Mouse (Mus musculus): ENCODE results near the gene AI413582. TPM values are rescaled to one million over a fixed set of nuclear protein-coding genes. Genes with fewer than 3 reads are reported as not detected.

The AI413582 gene
- polyA plus RNA-seq, 1 experiment = 46.0 TPM

DNA sequence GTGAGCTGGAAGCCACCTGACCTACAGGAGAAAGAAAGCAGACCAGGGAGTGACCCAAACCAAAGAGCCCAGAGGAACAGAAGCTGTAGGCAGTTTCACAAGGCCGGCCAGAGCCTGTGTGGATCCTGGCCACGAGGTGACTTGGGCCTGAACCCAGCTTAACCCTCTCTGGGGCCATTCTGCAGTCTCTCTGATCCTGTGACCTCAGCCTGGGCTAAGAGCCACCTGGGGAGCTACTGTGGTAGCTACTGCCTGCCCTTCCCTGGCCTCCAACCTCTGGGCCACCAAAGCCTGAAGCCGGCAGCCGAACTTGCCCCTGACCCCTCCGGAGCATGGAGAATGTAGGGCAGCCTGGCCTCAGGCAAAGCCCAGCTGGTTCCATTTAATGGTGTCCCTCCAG lies 36.8 kb downstream of the AI413582 start:
- TF ChIP-seq TCF12 (IDR thresholded peaks at IDR 0.05; ENCODE audit: insufficient read depth, poor library complexity, severe bottlenecking) (no peak), E2F4 (IDR thresholded peaks at IDR 0.05; ENCODE audit: insufficient read depth) (no peak), MYOD1 (IDR thresholded peaks at IDR 0.05; ENCODE audit: control insufficient read depth in 1 of 3, insufficient read length in 2 of 3, low read depth in 2 of 3) (no peak), SRF (IDR thresholded peaks at IDR 0.05; ENCODE audit: control insufficient read depth, insufficient read length, low read depth) (no peak), POLR2A (IDR thresholded peaks at IDR 0.05; ENCODE audit: insufficient read length, low read depth) (no peak), MAX (IDR thresholded peaks at IDR 0.05; ENCODE audit: low read depth) (no peak), MYOG (IDR thresholded peaks at IDR 0.05; ENCODE audit: control insufficient read depth in 1 of 3, insufficient read depth in 1 of 3, insufficient read length in 2 of 3, low read depth in 2 of 3) (no peak), REST (IDR thresholded peaks at IDR 0.05; ENCODE audit: insufficient read depth, insufficient read length) (no peak)
- Histone ChIP-seq H3K4me2 (ENCODE audit: low read depth) (no peak overlapping the region), H3K27me3 (ENCODE audit: control insufficient read depth, insufficient read depth, insufficient read length) (no peaks in the 10 kb centered on the region), H3K4me3 (no peak overlapping the region), H3ac (ENCODE audit: control insufficient read depth, insufficient read length) (no peak overlapping the region), H3K79me2 (ENCODE audit: control insufficient read depth, insufficient read depth) (no peaks in the 10 kb centered on the region), H3K36me3 (ENCODE audit: control insufficient read depth, insufficient read depth) (no peaks in the 10 kb centered on the region)

DNA sequence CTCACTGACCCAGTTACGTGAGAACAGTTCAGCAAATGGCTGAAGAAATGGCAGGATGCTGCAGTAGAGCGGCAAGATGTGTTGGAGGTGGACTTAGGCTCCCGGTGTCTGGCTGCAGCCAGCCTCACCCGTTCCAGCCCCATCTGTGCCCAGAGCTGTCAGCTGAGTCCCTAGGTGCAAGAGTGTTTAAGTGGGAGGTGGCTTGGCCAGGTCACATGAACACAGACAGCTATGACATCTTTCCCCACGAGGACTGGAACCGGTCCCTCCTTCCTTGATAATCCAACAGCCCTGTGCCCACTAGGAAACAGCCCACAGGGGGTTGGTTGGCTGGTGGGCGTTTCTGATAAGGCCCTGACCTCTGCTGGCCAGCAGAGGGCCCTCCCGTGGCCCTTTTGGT lies 37.5 kb downstream of the AI413582 start:
- Histone ChIP-seq H3K79me2 (ENCODE audit: control insufficient read depth, insufficient read depth) (no peaks in the 10 kb centered on the region), H3ac (ENCODE audit: control insufficient read depth, insufficient read length) (no peak overlapping the region), H3K4me2 (ENCODE audit: low read depth) (no peak overlapping the region), H3K27me3 (ENCODE audit: control insufficient read depth, insufficient read depth, insufficient read length) (no peaks in the 10 kb centered on the region), H3K4me3 (no peak overlapping the region), H3K36me3 (ENCODE audit: control insufficient read depth, insufficient read depth) (no peaks in the 10 kb centered on the region)
- TF ChIP-seq USF1 (IDR thresholded peaks at IDR 0.05; ENCODE audit: low read depth) (no peak), SRF (IDR thresholded peaks at IDR 0.05; ENCODE audit: control insufficient read depth, insufficient read length, low read depth) (no peak), REST (IDR thresholded peaks at IDR 0.05; ENCODE audit: insufficient read depth, insufficient read length) (no peak), E2F4 (IDR thresholded peaks at IDR 0.05; ENCODE audit: insufficient read depth) (no peak), MYOD1 (IDR thresholded peaks at IDR 0.05; ENCODE audit: control insufficient read depth in 1 of 3, insufficient read length in 2 of 3, low read depth in 2 of 3) (no peak), TCF3 (IDR thresholded peaks at IDR 0.05; ENCODE audit: insufficient read length, low read depth) (no peak), MYOG (IDR thresholded peaks at IDR 0.05; ENCODE audit: control insufficient read depth in 1 of 3, insufficient read depth in 1 of 3, insufficient read length in 2 of 3, low read depth in 2 of 3) (no peak), CEBPB (IDR thresholded peaks at IDR 0.05; ENCODE audit: insufficient read depth, poor library complexity, severe bottlenecking) (no peak), POLR2AphosphoS2 (IDR thresholded peaks at IDR 0.05; ENCODE audit: insufficient read length, low read depth) (no peak), TCF12 (IDR thresholded peaks at IDR 0.05; ENCODE audit: insufficient read depth, poor library complexity, severe bottlenecking) (no peak), POLR2A (IDR thresholded peaks at IDR 0.05; ENCODE audit: insufficient read length, low read depth) (no peak), MAX (IDR thresholded peaks at IDR 0.05; ENCODE audit: low read depth) (no peak)

DNA sequence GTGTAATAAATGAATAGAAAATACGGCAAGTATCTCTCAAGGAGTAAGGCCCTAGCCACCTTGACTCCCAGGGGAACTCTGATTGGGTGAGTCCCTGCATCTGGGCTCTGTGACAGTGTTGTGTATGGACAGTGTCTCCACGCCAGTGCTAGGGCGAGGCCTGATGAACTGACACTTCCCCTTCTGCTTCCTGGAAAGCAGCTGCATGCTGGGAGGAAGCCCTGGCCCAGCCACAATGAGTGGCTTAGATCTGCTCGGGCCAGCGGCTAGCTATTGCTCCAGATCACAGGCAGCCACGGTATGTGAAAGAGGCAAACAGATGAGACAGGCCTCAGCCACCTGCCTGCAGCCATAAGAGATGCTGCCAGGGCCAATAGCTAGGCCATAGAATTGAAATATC lies 38.4 kb downstream of the AI413582 start:
- H3ac ChIP-seq (ENCODE audit: control insufficient read depth, insufficient read length) = no peak overlapping the region
- H3K27me3 ChIP-seq (ENCODE audit: control insufficient read depth, insufficient read depth, insufficient read length) = no peaks in the 10 kb centered on the region
- H3K79me2 ChIP-seq (ENCODE audit: control insufficient read depth, insufficient read depth) = no peaks in the 10 kb centered on the region
- no peaks in the 10 kb centered on the region for H3K36me3 ChIP-seq (ENCODE audit: control insufficient read depth, insufficient read depth)
- no peak for TF ChIP-seq MYOG (IDR thresholded peaks at IDR 0.05; ENCODE audit: control insufficient read depth in 1 of 3, insufficient read depth in 1 of 3, insufficient read length in 2 of 3, low read depth in 2 of 3)
- no peak for TF ChIP-seq POLR2AphosphoS2 (IDR thresholded peaks at IDR 0.05; ENCODE audit: insufficient read length, low read depth)
- TF ChIP-seq CEBPB (IDR thresholded peaks at IDR 0.05; ENCODE audit: insufficient read depth, poor library complexity, severe bottlenecking) = no peak
- no peak for TF ChIP-seq MYOD1 (IDR thresholded peaks at IDR 0.05; ENCODE audit: control insufficient read depth in 1 of 3, insufficient read length in 2 of 3, low read depth in 2 of 3)
- TF ChIP-seq SRF (IDR thresholded peaks at IDR 0.05; ENCODE audit: control insufficient read depth, insufficient read length, low read depth) = no peak
- no peak for TF ChIP-seq TCF12 (IDR thresholded peaks at IDR 0.05; ENCODE audit: insufficient read depth, poor library complexity, severe bottlenecking)
- TF ChIP-seq MAX (IDR thresholded peaks at IDR 0.05; ENCODE audit: low read depth) = no peak
- TF ChIP-seq TCF3 (IDR thresholded peaks at IDR 0.05; ENCODE audit: insufficient read length, low read depth) = no peak
- no peak for TF ChIP-seq E2F4 (IDR thresholded peaks at IDR 0.05; ENCODE audit: insufficient read depth)
- no peak for TF ChIP-seq USF1 (IDR thresholded peaks at IDR 0.05; ENCODE audit: low read depth)
- TF ChIP-seq REST (IDR thresholded peaks at IDR 0.05; ENCODE audit: insufficient read depth, insufficient read length) = no peak
- TF ChIP-seq POLR2A (IDR thresholded peaks at IDR 0.05; ENCODE audit: insufficient read length, low read depth) = no peak
- no peak overlapping the region for H3K4me2 ChIP-seq (ENCODE audit: low read depth)
- no peak overlapping the region for H3K4me3 ChIP-seq

DNA sequence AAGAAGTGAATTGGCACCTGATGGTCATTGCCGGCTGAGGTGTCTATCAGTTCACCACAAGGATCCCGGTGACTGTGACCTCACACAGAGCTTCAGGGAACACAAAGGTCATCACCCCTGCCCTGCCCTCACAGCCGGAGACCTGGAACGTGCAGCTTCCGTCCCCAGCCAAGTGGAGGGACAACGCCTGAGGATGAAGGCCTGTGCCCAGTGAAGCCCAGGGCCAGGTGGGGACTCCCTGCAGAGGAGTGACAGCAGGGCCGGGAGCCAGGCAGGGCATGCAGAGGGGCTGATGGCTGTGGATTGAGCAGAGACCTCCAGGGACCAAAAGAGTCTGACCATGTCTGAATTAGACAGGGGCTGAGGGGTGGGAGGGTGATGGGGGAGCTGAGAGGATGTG lies 42.4 kb downstream of the AI413582 start:
- Histone ChIP-seq H3ac (ENCODE audit: control insufficient read depth, insufficient read length) (no peak overlapping the region), H3K27me3 (ENCODE audit: control insufficient read depth, insufficient read depth, insufficient read length) (peaks cover 23% of the 10 kb centered on the region), H3K4me3 (no peak overlapping the region), H3K36me3 (ENCODE audit: control insufficient read depth, insufficient read depth) (no peaks in the 10 kb centered on the region), H3K4me2 (ENCODE audit: low read depth) (no peak overlapping the region), H3K79me2 (ENCODE audit: control insufficient read depth, insufficient read depth) (no peaks in the 10 kb centered on the region)
- TF ChIP-seq CEBPB (IDR thresholded peaks at IDR 0.05; ENCODE audit: insufficient read depth, poor library complexity, severe bottlenecking) = no peak
- TF ChIP-seq MYOG (IDR thresholded peaks at IDR 0.05; ENCODE audit: control insufficient read depth in 1 of 3, insufficient read depth in 1 of 3, insufficient read length in 2 of 3, low read depth in 2 of 3) = no peak

DNA sequence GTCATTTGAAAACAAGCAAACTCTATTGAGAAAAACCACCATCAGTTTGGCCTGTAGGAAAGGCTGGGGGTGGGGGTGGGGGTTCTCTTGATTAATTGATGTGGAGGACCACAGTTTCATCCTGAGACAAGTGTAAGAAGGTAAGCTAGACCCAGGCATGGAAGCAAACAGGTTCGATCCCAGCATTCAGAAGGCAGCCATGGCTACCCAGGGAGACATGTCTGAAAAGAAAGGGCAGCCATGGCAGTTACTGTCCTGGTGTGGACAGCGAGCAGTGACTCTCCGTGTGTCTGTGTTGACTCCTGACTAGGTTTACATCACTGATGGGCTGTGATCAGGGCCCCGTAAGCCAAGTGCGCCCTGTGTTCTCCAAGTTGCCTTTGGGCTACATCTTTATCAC lies 44.3 kb downstream of the AI413582 start, which contains the start of gene Grm4:
Grm4 (minus strand) TSS at position 101 of the 400 bp plus-strand sequence.
- Histone ChIP-seq H3K79me2 (ENCODE audit: control insufficient read depth, insufficient read depth) (no peaks in the 10 kb centered on the region), H3K27me3 (ENCODE audit: control insufficient read depth, insufficient read depth, insufficient read length) (peaks cover 40% of the 10 kb centered on the region), H3K4me2 (ENCODE audit: low read depth) (no peak within 1 kb of the TSS), H3K36me3 (ENCODE audit: control insufficient read depth, insufficient read depth) (no peaks in the 10 kb centered on the region), H3K4me3 (no peak within 1 kb of the TSS), H3ac (ENCODE audit: control insufficient read depth, insufficient read length) (no peak within 1 kb of the TSS)
- no peak for TF ChIP-seq USF1 (IDR thresholded peaks at IDR 0.05; ENCODE audit: low read depth)
- TF ChIP-seq MYOD1 (IDR thresholded peaks at IDR 0.05; ENCODE audit: control insufficient read depth in 1 of 3, insufficient read length in 2 of 3, low read depth in 2 of 3) = no peak
- no peak for TF ChIP-seq MAX (IDR thresholded peaks at IDR 0.05; ENCODE audit: low read depth)
- TF ChIP-seq TCF3 (IDR thresholded peaks at IDR 0.05; ENCODE audit: insufficient read length, low read depth) = no peak
- TF ChIP-seq POLR2A (IDR thresholded peaks at IDR 0.05; ENCODE audit: insufficient read length, low read depth) = no peak
- TF ChIP-seq TCF12 (IDR thresholded peaks at IDR 0.05; ENCODE audit: insufficient read depth, poor library complexity, severe bottlenecking) = no peak
- no peak for TF ChIP-seq POLR2AphosphoS2 (IDR thresholded peaks at IDR 0.05; ENCODE audit: insufficient read length, low read depth)
- no peak for TF ChIP-seq MYOG (IDR thresholded peaks at IDR 0.05; ENCODE audit: control insufficient read depth in 1 of 3, insufficient read depth in 1 of 3, insufficient read length in 2 of 3, low read depth in 2 of 3)
- no peak for TF ChIP-seq CEBPB (IDR thresholded peaks at IDR 0.05; ENCODE audit: insufficient read depth, poor library complexity, severe bottlenecking)
- TF ChIP-seq SRF (IDR thresholded peaks at IDR 0.05; ENCODE audit: control insufficient read depth, insufficient read length, low read depth) = no peak
- no peak for TF ChIP-seq E2F4 (IDR thresholded peaks at IDR 0.05; ENCODE audit: insufficient read depth)
- TF ChIP-seq REST (IDR thresholded peaks at IDR 0.05; ENCODE audit: insufficient read depth, insufficient read length) = no peak
